Mouse (Mus musculus) MN1 (cell line): ENCODE results near the gene Col4a3.
A peak's percentile ranks its signal among the peaks of the same experiment; 100 is the strongest.

Experiments used
- DNase-seq: peaks from one replicate; pipeline ENCODE4 v3.0.0-alpha.2; 2016; ENCODE audit warnings: low spot score

Gene Col4a3

GRCm38 (mm10) chr1:82605856-82606255 is 19.1 kb downstream of the Col4a3 start:
- DNase-seq: no peak

DNA sequence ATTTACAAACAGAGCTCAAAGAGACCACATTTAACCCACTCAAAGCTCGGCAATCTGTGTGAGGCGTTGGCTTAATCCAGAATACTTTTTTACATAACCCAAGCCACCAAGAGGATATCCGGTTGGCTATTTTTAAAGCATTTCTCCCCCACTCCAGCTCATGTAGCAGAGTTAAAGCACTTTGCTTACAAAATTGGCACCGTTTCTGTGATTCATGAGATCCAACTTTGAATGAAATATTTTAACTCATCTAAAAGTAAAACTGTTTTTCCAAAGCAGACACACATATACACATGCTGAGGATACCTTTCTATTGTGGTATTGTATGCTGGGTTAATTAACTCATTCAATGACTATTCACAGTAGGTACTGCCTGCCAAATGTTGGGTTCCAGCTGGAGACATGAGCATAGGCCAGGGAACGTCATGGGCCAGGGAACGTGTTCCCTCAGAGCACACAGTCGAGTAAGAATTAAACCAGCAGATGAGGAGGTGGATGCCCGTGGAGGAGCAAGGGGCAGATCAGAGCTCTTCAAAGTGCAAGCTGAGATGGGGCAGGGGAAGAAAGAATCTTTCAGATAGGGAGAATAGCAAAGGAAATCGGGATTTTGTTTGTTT is 22.0 kb downstream of the Col4a3 start:
- no peak for DNase-seq

GRCm38 (mm10) chr1:82612061-82612660 is 25.4 kb downstream of the Col4a3 start:
- DNase-seq: no peak

GRCm38 (mm10) chr1:82618001-82618400 is 31.3 kb downstream of the Col4a3 start:
- DNase-seq: no peak

DNA sequence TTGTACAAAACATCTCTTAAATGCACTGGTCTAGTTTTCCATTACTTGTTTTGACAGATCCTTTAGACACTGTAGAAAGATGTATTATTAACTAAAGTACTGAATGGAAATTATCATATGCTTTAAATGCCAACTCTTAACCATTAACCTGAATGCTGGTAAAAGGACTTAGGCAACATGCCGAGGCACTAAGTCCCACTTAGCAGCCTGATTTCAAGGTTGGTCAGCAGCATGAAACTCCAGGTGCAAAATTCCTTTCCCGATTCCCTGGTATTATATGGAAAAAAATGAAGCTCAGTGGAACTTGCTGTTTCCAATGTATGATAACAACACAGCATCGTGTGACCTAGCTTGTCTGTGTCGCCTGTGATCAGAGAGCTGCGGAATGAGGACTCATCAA is 31.9 kb downstream of the Col4a3 start:
- no peak for DNase-seq

GRCm38 (mm10) chr1:82619981-82620380 is 33.3 kb downstream of the Col4a3 start:
- DNase-seq: no peak

- DNase-seq: no peak
Measured at GRCm38 (mm10) chr1:82624934-82625333, 38.2 kb downstream of the Col4a3 start.

GRCm38 (mm10) chr1:82625474-82625873 is 38.8 kb downstream of the Col4a3 start:
- no peak for DNase-seq

- DNase-seq: no peak
Measured at GRCm38 (mm10) chr1:82627652-82628051, 40.9 kb downstream of the Col4a3 start.

GRCm38 (mm10) chr1:82629495-82629894 is 42.8 kb downstream of the Col4a3 start:
- no peak for DNase-seq

GRCm38 (mm10) chr1:82631169-82631792 is 44.6 kb downstream of the Col4a3 start:
- DNase-seq: no peak

- no peak for DNase-seq
Measured at GRCm38 (mm10) chr1:82634545-82635253, 48.0 kb downstream of the Col4a3 start.

- DNase-seq: no peak
Measured at GRCm38 (mm10) chr1:82635254-82635620, 48.5 kb downstream of the Col4a3 start.

DNA sequence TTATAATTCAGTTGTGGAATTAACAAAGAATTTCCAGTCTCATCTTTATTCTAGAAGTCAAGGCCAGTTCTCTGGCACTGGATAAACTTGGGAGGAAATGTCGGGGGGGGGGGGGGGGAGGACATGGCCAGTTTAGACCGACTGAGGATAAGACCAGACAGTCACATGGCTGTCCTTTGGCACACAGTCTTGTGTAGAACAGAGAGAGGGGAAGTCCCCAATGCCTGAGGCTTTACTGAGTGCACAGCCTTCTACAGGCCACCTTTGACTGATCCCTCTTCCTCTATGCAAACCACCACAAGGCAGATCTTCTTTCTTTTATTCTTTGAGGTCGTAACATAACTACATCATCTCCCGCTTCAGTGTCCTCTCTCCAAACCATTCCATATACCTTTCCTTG is 49.6 kb downstream of the Col4a3 start:
- no peak for DNase-seq

DNA sequence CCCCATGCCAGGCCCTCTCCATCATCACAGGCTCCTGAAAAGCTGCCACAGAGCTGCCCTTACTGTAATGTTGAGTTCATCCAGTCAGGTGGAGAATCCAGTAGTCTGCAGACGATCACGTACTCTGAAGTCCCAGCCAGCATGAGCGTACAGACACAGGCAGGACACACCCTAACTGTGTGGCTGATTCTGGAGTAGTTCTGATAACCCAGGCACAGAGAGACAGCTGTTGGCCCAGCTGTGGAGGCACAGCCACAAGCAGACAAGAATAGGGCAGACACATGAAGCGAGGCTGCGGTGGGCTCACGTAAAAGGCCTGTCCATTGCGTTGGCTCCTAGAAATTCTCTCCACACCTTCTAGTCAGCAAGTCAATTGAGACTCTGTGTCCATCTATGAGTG is 50.7 kb downstream of the Col4a3 start:
- DNase-seq: no peak

- DNase-seq: peak; percentile 9
Measured at GRCm38 (mm10) chr1:82638428-82638827, 51.7 kb downstream of the Col4a3 start.

- peak; percentile 25 for DNase-seq
Measured at GRCm38 (mm10) chr1:82641316-82641987, 54.7 kb downstream of the Col4a3 start.

DNA sequence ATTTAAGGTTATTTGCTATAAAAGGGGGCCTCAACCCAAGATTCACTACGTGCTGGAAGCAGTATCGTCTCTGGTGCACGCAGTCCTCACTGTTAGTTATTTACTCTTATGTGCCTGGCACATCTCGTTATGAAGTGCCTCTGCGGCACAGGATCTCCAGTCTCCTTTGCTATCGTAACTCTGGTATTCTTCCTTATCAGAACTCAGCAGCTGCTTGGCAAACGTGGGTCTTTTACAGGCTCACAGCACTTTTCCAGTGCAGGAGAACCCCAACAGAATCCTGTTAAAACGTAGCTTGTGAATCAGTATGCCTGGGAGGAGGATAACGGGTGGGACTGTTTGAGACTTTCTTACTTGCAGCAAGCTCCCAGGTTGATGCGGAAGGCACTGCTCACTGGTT is 61.3 kb downstream of the Col4a3 start:
- DNase-seq: no peak

DNA sequence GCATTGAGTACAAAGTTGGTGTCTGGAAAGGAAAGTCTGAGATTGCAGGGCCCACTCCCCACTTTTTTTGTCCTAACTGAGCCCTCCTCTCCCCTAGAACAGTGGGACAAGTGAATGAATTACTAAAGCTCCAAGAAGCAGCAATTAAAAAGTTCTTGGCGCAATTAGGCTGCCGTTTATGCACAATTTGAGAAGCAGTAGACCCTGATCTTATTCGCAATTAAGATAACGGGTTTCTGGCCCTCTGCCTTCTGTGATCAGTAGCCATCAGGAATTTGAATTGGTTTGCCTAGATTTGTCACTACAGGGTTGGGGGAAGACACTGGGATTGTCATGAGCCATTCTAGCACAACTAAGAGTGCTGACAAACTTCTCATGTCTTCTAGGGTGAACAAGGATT is 64.1 kb downstream of the Col4a3 start:
- DNase-seq: no peak

DNA sequence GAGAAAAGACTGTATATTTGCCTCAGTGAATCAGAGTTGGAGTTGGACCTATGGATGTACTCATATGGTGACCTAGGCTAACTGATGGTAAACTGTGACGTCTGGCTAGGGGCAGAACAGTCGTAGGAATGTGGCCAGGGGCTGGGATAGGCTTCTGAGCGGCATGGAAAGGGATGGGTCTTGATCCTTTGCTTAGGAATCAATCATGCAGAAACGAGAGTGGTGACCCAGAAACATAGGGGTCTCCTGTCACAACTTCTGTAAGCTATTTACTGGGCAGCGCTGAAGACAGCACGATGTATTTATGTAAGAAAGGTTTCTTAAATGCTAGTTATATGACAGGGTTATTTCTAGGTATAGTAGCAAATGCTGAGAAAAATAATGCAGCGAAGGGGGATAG is 67.3 kb downstream of the Col4a3 start:
- DNase-seq: no peak

DNA sequence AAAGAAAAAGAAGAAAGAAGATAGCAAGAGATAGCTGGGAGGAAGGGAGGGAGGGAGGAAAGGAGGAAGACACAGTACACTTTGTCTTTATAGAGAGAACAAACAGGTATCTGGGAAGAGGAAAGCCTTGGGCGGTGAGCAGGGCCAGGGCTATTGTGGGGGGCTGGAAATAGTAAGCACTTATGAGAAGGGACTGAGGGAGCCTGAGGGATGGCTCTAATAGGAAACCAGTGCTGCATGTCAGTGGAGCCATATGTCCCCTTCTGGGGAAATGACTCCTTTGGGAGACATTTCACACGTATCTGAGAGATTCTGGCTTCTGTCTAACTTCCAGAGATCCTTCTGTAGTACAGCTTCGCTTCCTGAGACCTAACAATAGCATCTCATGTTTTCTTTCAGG is 69.7 kb downstream of the Col4a3 start:
- no peak for DNase-seq

DNA sequence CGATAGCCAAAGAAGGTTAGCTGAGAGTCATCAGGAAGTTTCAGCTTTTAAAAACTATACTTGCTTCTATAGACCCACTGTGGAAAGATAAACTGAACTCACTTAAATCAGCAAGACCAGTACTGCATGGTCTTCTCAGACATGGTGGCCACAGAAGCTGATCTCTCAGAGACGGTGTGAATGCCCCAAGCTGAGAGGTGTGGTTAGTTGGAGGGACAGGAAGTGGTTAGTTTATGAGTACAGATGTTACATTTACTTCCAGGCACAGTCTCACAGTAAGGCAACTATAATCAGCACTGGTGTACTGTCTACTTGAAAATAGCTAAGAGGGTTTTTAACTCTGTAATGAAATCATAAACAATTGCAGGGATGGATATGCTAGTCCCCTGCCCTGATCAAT is 75.5 kb downstream of the Col4a3 start:
- DNase-seq: no peak

GRCm38 (mm10) chr1:82663522-82663921 is 76.8 kb downstream of the Col4a3 start:
- DNase-seq: no peak
